Mouse (Mus musculus): ENCODE measurements around the gene Shroom4. TPM values are rescaled to one million over a fixed set of nuclear protein-coding genes. Genes with fewer than 3 reads are reported as not detected.
"Not testable (repeated sequence)": the region's sequence is repeated elsewhere in the genome, so short reads cannot be mapped to it uniquely, and the experiment has no call there.

Shroom4 gene
- polyA plus RNA-seq, 2 experiments, result 0.23 to 0.50 TPM

DNA sequence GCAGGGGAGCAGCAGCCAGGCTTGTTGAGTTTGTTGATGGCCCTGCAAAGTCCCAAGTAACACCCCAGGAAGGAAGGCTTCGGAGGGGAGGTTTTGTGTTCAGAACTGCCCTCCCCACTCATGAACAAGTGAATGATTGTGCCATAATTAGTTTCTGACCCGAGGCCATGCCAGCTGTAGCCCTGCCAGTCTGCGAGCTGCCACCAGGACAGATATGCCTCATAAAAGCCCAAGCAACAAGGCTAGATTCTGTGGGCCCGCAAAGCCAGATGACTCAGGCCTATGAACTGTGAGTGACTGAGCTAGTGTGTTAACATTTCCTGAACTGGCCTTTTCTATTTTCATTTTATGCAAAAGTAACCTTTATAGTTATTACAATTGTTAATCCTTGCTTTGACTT, 48.3 kb downstream of the Shroom4 start:
- ATAC-seq (ENCODE audit: insufficient read depth) (no peak), DNase-seq (ENCODE audit: low read depth in 3 of 3, low spot score in 3 of 3) (no peak)
- WGBS (ENCODE audit: insufficient replicate concordance), result 54% methylated on average over 4 of the region's 4 CpGs
- H3K9ac ChIP-seq (replicated peaks), result no peak overlapping the region
- no peaks in the 10 kb centered on the region for H3K36me3 ChIP-seq (replicated peaks; ENCODE audit: control insufficient read depth, insufficient read depth, low read depth)
- H3K4me3 ChIP-seq (ENCODE audit: insufficient read depth in 1 of 2, low read depth in 2 of 2, low read length in 2 of 2), result no peak overlapping the region
- H3K4me1 ChIP-seq (replicated peaks; ENCODE audit: control insufficient read depth in 2 of 2, insufficient read depth in 2 of 2, low read length in 1 of 2), result no peaks in the 10 kb centered on the region
- no peak overlapping the region for H3K4me2 ChIP-seq (ENCODE audit: low read depth)
- H3K9me3 ChIP-seq (ENCODE audit: control insufficient read depth, low read length), result no peaks in the 10 kb centered on the region
- no peaks in the 10 kb centered on the region for H3K27me3 ChIP-seq (ENCODE audit: control insufficient read depth, insufficient read depth, low read length)
- TF ChIP-seq EP300 (IDR thresholded peaks at IDR 0.05; ENCODE audit: low read depth) (no peak), CTCF (IDR thresholded peaks at IDR 0.05; ENCODE audit: low read depth) (no peak)
- no peak overlapping the region for H3K27ac ChIP-seq

GRCm38 (mm10) chrX:6453220-6453619, 53.6 kb downstream of the Shroom4 start:
- H3K4me3 ChIP-seq (ENCODE audit: insufficient read depth in 1 of 2, low read depth in 2 of 2, low read length in 2 of 2), result no peak overlapping the region
- ATAC-seq (ENCODE audit: insufficient read depth) (no peak), DNase-seq (ENCODE audit: low read depth in 3 of 3, low spot score in 3 of 3) (no peak)
- no peaks in the 10 kb centered on the region for H3K27me3 ChIP-seq (ENCODE audit: control insufficient read depth, insufficient read depth, low read length)
- WGBS (ENCODE audit: insufficient replicate concordance), result 78% methylated on average over 4 of the region's 4 CpGs
- H3K36me3 ChIP-seq (replicated peaks; ENCODE audit: control insufficient read depth, insufficient read depth, low read depth), result no peaks in the 10 kb centered on the region
- TF ChIP-seq EP300 (IDR thresholded peaks at IDR 0.05; ENCODE audit: low read depth), result no peak
- no peak overlapping the region for H3K9ac ChIP-seq (replicated peaks)
- no peaks in the 10 kb centered on the region for H3K4me1 ChIP-seq (replicated peaks; ENCODE audit: control insufficient read depth in 2 of 2, insufficient read depth in 2 of 2, low read length in 1 of 2)
- H3K27ac ChIP-seq, result no peak overlapping the region
- no peak overlapping the region for H3K4me2 ChIP-seq (ENCODE audit: low read depth)
- H3K9me3 ChIP-seq (ENCODE audit: control insufficient read depth, low read length), result no peaks in the 10 kb centered on the region

DNA sequence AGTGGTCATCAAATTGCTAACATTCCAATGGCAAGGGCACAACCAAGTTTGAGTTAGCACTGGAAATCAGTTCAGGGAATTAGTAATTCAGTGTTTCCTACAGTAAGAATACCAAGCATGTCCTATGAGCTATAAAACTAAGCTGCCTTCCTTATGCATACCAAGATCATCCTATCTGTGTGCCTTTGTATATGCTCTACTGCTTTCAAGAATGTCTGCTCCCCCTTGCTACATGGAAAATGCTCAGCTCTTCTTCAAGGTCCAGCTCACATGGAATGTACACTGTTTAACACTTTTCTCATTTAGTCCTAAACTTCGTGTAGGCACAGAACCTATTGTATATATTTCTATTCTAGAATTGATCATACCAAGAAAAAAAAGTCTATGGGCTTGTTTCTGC, 69.6 kb downstream of the Shroom4 start:
- H3K27me3 ChIP-seq (ENCODE audit: control insufficient read depth, insufficient read depth, low read length); H3K4me2 ChIP-seq (ENCODE audit: low read depth); ATAC-seq (ENCODE audit: insufficient read depth); H3K36me3 ChIP-seq (replicated peaks; ENCODE audit: control insufficient read depth, insufficient read depth, low read depth); H3K4me3 ChIP-seq (ENCODE audit: insufficient read depth in 1 of 2, low read depth in 2 of 2, low read length in 2 of 2); H3K9ac ChIP-seq (replicated peaks); H3K9me3 ChIP-seq (ENCODE audit: control insufficient read depth, low read length); DNase-seq (ENCODE audit: low read depth in 3 of 3, low spot score in 3 of 3); H3K4me1 ChIP-seq (replicated peaks; ENCODE audit: control insufficient read depth in 2 of 2, insufficient read depth in 2 of 2, low read length in 1 of 2); H3K27ac ChIP-seq: not testable (repeated sequence)
- no CpG with 5 or more reads among the region's 1 CpGs for WGBS (ENCODE audit: insufficient replicate concordance)

GRCm38 (mm10) chrX:6472563-6472962, 72.9 kb downstream of the Shroom4 start:
- H3K4me1 ChIP-seq (replicated peaks; ENCODE audit: control insufficient read depth in 2 of 2, insufficient read depth in 2 of 2, low read length in 1 of 2); H3K4me2 ChIP-seq (ENCODE audit: low read depth); H3K4me3 ChIP-seq (ENCODE audit: insufficient read depth in 1 of 2, low read depth in 2 of 2, low read length in 2 of 2); H3K27me3 ChIP-seq (ENCODE audit: control insufficient read depth, insufficient read depth, low read length); H3K36me3 ChIP-seq (replicated peaks; ENCODE audit: control insufficient read depth, insufficient read depth, low read depth); H3K9ac ChIP-seq (replicated peaks); H3K27ac ChIP-seq; H3K9me3 ChIP-seq (ENCODE audit: control insufficient read depth, low read length); ATAC-seq (ENCODE audit: insufficient read depth); DNase-seq (ENCODE audit: low read depth in 3 of 3, low spot score in 3 of 3): not testable (repeated sequence)
- WGBS (ENCODE audit: insufficient replicate concordance), result no CpG with 5 or more reads among the region's 1 CpGs

GRCm38 (mm10) chrX:6475177-6475576, 75.5 kb downstream of the Shroom4 start:
- Histone ChIP-seq H3K9me3 (ENCODE audit: control insufficient read depth, low read length) (no peaks in the 10 kb centered on the region), H3K36me3 (replicated peaks; ENCODE audit: control insufficient read depth, insufficient read depth, low read depth) (no peaks in the 10 kb centered on the region), H3K4me1 (replicated peaks; ENCODE audit: control insufficient read depth in 2 of 2, insufficient read depth in 2 of 2, low read length in 1 of 2) (no peaks in the 10 kb centered on the region), H3K9ac (replicated peaks) (no peak overlapping the region), H3K27ac (no peak overlapping the region), H3K4me2 (ENCODE audit: low read depth) (no peak overlapping the region), H3K4me3 (ENCODE audit: insufficient read depth in 1 of 2, low read depth in 2 of 2, low read length in 2 of 2) (no peak overlapping the region), H3K27me3 (ENCODE audit: control insufficient read depth, insufficient read depth, low read length) (no peaks in the 10 kb centered on the region)
- no peak for ATAC-seq (ENCODE audit: insufficient read depth)
- TF ChIP-seq CTCF (IDR thresholded peaks at IDR 0.05; ENCODE audit: low read depth), result peak; percentile 24; the same call in 1 of the 2 replicates
- no peak for TF ChIP-seq EP300 (IDR thresholded peaks at IDR 0.05; ENCODE audit: low read depth)
- no peak for DNase-seq (ENCODE audit: low read depth in 3 of 3, low spot score in 3 of 3)
- WGBS (ENCODE audit: insufficient replicate concordance), result 4% methylated on average over 1 of the region's 1 CpGs

DNA sequence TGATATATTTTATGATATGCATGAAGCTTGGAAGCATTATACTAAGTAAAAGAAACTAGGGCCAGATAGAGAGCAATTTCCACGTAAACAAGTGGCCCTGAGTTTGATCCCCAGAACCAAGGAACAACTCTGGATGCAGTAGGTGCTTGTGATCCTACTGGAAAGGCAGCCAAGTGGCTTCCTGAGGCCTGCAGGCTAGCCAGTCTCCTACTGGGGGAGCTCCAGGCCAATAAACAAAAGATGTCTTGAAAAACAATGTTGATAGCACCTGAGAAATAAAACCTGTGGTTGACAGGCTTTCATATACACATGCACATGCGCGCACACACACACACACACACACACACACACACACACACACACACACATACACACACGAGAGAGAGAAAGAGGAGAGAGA, 82.6 kb downstream of the Shroom4 start:
- Histone ChIP-seq H3K27me3 (ENCODE audit: control insufficient read depth, insufficient read depth, low read length) (no peaks in the 10 kb centered on the region), H3K4me3 (ENCODE audit: insufficient read depth in 1 of 2, low read depth in 2 of 2, low read length in 2 of 2) (no peak overlapping the region), H3K4me1 (replicated peaks; ENCODE audit: control insufficient read depth in 2 of 2, insufficient read depth in 2 of 2, low read length in 1 of 2) (no peaks in the 10 kb centered on the region), H3K36me3 (replicated peaks; ENCODE audit: control insufficient read depth, insufficient read depth, low read depth) (no peaks in the 10 kb centered on the region), H3K27ac (no peak overlapping the region), H3K4me2 (ENCODE audit: low read depth) (no peak overlapping the region), H3K9me3 (ENCODE audit: control insufficient read depth, low read length) (no peaks in the 10 kb centered on the region), H3K9ac (replicated peaks) (no peak overlapping the region)
- ATAC-seq (ENCODE audit: insufficient read depth), result no peak
- no peak for DNase-seq (ENCODE audit: low read depth in 3 of 3, low spot score in 3 of 3)
- WGBS (ENCODE audit: insufficient replicate concordance), result 43% methylated on average over 4 of the region's 4 CpGs
- TF ChIP-seq CTCF (IDR thresholded peaks at IDR 0.05; ENCODE audit: low read depth), result no peak
- TF ChIP-seq EP300 (IDR thresholded peaks at IDR 0.05; ENCODE audit: low read depth), result no peak

Data from liver, embryonic 14.5 days (tissue).